Mouse (Mus musculus) embryonic facial prominence, embryonic 11.5 days (tissue): ENCODE data around the gene Auts2. TPM values are rescaled to one million over a fixed set of nuclear protein-coding genes. Genes with fewer than 3 reads are reported as not detected.

ENCODE experiments used
- ATAC-seq: fragments of 200-750 bp; cut with Nextera tagmentation; replicated peaks from 2 replicates; pipeline ENCODE4 v1.8.0; 2017; ENCODE audit warnings: low read depth; ENCODE audit not compliant: insufficient number of reproducible peaks, low FRiP score, low TSS enrichment
- DNase-seq: peaks from one replicate; pipeline ENCODE4 v3.0.0-alpha.2; 2015; ENCODE audit warnings: low spot score
- H3K27ac ChIP-seq: fragments of 300-500 bp; sonication (generic); replicated peaks from 2 replicates; pipeline ENCODE4 v1.5.1; 2014; ENCODE audit warnings: mild to moderate bottlenecking, low read depth, low read length, control low read depth
- H3K27me3 ChIP-seq: fragments of 300-500 bp; sonication (generic); 2 replicates; pipeline ENCODE4 v1.6.1; 2014; ENCODE audit warnings: mild to moderate bottlenecking, low read length, moderate library complexity, mixed read lengths; ENCODE audit not compliant: control insufficient read depth, insufficient read depth
- H3K36me3 ChIP-seq: fragments of 300-500 bp; sonication (generic); replicated peaks from 2 replicates; pipeline ENCODE4 v1.6.1; 2014; ENCODE audit warnings: low read depth, mild to moderate bottlenecking, low read length, moderate library complexity, mixed read lengths; ENCODE audit not compliant: control insufficient read depth, insufficient read depth
- H3K4me1 ChIP-seq: fragments of 300-500 bp; sonication (generic); 2 replicates; pipeline ENCODE4 v1.6.1; 2014; ENCODE audit warnings: low read length, mixed read lengths; ENCODE audit not compliant: control insufficient read depth, insufficient read depth
- H3K4me2 ChIP-seq: fragments of 300-500 bp; sonication (generic); 2 replicates; pipeline ENCODE4 v1.6.1; 2014; ENCODE audit warnings: low read depth, mild to moderate bottlenecking, control low read depth, low read length, moderate library complexity
- H3K4me3 ChIP-seq: fragments of 300-500 bp; sonication (generic); 2 replicates; pipeline ENCODE4 v1.5.1; 2014; ENCODE audit warnings: low read depth, low read length, control low read depth
- H3K9ac ChIP-seq: fragments of 300-500 bp; sonication (generic); replicated peaks from 2 replicates; pipeline ENCODE4 v1.6.1; 2014; ENCODE audit warnings: mild to moderate bottlenecking, control low read depth, low read length
- H3K9me3 ChIP-seq: fragments of 300-500 bp; sonication (generic); replicated peaks from 2 replicates; pipeline ENCODE4 v1.6.1; 2016; ENCODE audit warnings: mild to moderate bottlenecking, low read length, inconsistent platforms, mixed read lengths; ENCODE audit not compliant: control insufficient read depth
- WGBS: fragments of 180-500 bp; shearing (Covaris S2); extraction: QIAGEN DNeasy Blood & Tissue Kit; methylation state at CpG from one replicate; pipeline ENCODE4 v1.1.7; 2014; 5-methylcytosine and 5-hydroxymethylcytosine counted together
- polyA plus RNA-seq: library from polyadenylated mRNA; unstranded; fragments of >200 nt; fragmentation: Nextera tagmentation; extraction: Ambion mirVana; gene quantifications from 2 replicates; pipeline ENCODE4 v1.2.1, GENCODE M21; 2014

The Auts2 gene
- polyA plus RNA-seq, 1 experiment from 2014 or later: 30.5 TPM

GRCm38 (mm10) chr5:131992681-131993211, 550.4 kb downstream of the Auts2 start:
- no peak overlapping the region; the same call in 1 of the 2 replicates for H3K4me2 ChIP-seq
- ATAC-seq: no peak
- peak; percentile 61 for DNase-seq
- H3K9me3 ChIP-seq: no peaks in the 10 kb centered on the region
- no peak overlapping the region for H3K9ac ChIP-seq
- H3K4me1 ChIP-seq: no peaks in the 10 kb centered on the region; the same call in 1 of the 2 replicates
- no peaks in the 10 kb centered on the region for H3K27me3 ChIP-seq
- no peaks in the 10 kb centered on the region for H3K36me3 ChIP-seq
- H3K4me3 ChIP-seq: no peak overlapping the region
- H3K27ac ChIP-seq: peak overlapping the region; percentile 52
- WGBS: 43% methylated on average over 12 of the region's 12 CpGs

DNA sequence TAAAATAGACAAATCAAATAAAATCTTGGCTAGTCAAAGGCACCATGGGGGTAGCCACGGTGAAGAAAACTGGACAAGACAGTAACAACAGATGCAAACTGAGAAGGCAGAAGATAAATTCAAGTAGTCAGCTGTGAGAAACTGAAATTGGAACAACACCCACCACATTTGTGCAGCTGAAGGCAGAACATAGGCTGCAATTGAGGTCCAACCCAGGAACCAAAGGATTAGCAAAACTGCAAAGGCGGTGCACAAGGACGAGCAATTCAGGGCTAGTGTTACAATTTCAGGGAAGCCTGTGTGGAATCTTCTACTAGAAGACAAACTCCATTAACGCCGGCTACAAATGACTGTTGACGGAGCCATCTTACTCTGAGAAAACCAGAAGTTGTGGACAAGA, 550.9 kb downstream of the Auts2 start:
- H3K9me3 ChIP-seq: no peaks in the 10 kb centered on the region
- no peaks in the 10 kb centered on the region for H3K27me3 ChIP-seq
- H3K36me3 ChIP-seq: no peaks in the 10 kb centered on the region
- ATAC-seq: no peak
- no peak overlapping the region; the same call in 1 of the 2 replicates for H3K9ac ChIP-seq
- no peak overlapping the region for H3K4me3 ChIP-seq
- H3K27ac ChIP-seq: peak overlapping the region; percentile 52
- no peaks in the 10 kb centered on the region; the same call in 1 of the 2 replicates for H3K4me1 ChIP-seq
- DNase-seq: no peak
- H3K4me2 ChIP-seq: no peak overlapping the region
- 54% methylated on average over 6 of the region's 6 CpGs for WGBS

GRCm38 (mm10) chr5:131990532-131990931, 552.6 kb downstream of the Auts2 start:
- Histone ChIP-seq H3K4me2 (no peak overlapping the region), H3K9me3 (no peaks in the 10 kb centered on the region), H3K4me1 (no peaks in the 10 kb centered on the region; the same call in 1 of the 2 replicates), H3K9ac (no peak overlapping the region), H3K27ac (no peak overlapping the region), H3K36me3 (no peaks in the 10 kb centered on the region), H3K27me3 (no peaks in the 10 kb centered on the region), H3K4me3 (no peak overlapping the region)
- ATAC-seq (no peak), DNase-seq (no peak)
- WGBS: 33% methylated on average over 1 of the region's 1 CpGs

DNA sequence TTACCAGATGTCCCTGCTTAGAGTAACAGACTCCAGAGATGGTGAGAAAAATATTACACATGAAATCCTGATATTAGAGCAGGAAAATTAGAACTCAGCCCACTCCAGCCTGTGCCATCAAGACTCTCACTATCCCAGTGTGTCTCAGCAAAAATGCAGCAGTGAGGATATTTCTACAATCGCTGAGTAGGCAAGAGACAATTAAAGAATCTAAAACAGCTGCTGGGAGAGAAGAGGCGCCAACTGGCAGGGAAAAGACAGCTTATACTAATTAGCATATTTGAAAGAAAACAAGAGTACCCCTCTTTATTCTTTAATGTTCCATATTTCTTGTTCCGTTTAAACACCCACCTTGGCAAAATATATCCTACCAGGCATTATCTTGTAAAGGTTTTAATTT, 561.7 kb downstream of the Auts2 start:
- H3K4me1 ChIP-seq: no peaks in the 10 kb centered on the region
- H3K4me2 ChIP-seq: no peak overlapping the region
- H3K9me3 ChIP-seq: no peaks in the 10 kb centered on the region
- H3K27ac ChIP-seq: no peak overlapping the region
- H3K27me3 ChIP-seq: no peaks in the 10 kb centered on the region
- no peak overlapping the region for H3K9ac ChIP-seq
- 79% methylated on average over 3 of the region's 3 CpGs for WGBS
- no peak overlapping the region for H3K4me3 ChIP-seq
- no peak for DNase-seq
- no peaks in the 10 kb centered on the region for H3K36me3 ChIP-seq
- ATAC-seq: no peak

DNA sequence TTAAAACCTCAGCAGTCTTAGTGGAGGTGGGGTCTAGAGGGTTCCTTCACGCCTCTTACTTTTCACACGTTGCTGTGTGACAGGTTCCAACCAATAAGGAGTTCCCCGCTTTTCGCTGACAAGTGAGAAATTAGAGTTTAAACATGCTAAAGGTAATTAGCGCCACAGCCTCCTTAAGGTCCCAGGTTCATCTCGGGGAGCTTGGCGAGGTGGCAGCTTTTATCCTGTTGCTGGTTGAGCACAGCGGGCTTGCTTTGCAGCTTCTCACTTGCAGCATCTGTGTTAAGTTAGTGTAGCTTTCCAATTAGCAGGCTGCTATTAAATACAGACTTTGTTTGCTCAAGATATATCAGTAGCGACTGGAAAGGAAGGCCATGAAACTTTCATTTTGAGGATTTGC, 564.2 kb downstream of the Auts2 start:
- no peaks in the 10 kb centered on the region for H3K4me1 ChIP-seq
- DNase-seq: peak; percentile 32
- ATAC-seq: no peak
- no peaks in the 10 kb centered on the region for H3K9me3 ChIP-seq
- H3K27me3 ChIP-seq: no peaks in the 10 kb centered on the region
- H3K4me3 ChIP-seq: no peak overlapping the region
- 39% methylated on average over 9 of the region's 9 CpGs for WGBS
- H3K9ac ChIP-seq: no peak overlapping the region
- no peak overlapping the region for H3K4me2 ChIP-seq
- no peaks in the 10 kb centered on the region for H3K36me3 ChIP-seq
- no peak overlapping the region for H3K27ac ChIP-seq

DNA sequence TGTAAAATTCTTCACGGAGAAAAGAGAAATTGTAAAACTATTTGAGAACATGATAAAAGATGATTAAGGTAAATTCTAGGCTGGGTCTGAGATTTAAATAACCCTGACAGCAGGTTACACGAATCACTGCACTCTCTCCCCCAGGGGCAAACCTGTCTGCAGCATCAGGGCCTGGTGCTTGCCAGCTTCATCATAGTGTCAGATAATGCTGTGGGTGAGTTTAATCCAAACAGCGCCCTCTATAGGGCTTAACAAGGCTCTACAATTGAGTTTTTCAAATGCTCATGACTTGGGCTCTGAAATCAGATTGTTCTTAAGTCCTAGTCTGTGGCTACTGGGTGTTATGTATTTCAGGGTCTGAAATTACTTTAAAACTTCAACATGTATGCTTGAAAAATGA, 565.6 kb downstream of the Auts2 start:
- Histone ChIP-seq H3K4me3 (no peak overlapping the region), H3K27me3 (no peaks in the 10 kb centered on the region), H3K9me3 (no peaks in the 10 kb centered on the region), H3K27ac (no peak overlapping the region), H3K36me3 (no peaks in the 10 kb centered on the region), H3K4me2 (no peak overlapping the region), H3K9ac (no peak overlapping the region), H3K4me1 (no peaks in the 10 kb centered on the region)
- DNase-seq: no peak
- 58% methylated on average over 3 of the region's 3 CpGs for WGBS
- ATAC-seq: no peak

DNA sequence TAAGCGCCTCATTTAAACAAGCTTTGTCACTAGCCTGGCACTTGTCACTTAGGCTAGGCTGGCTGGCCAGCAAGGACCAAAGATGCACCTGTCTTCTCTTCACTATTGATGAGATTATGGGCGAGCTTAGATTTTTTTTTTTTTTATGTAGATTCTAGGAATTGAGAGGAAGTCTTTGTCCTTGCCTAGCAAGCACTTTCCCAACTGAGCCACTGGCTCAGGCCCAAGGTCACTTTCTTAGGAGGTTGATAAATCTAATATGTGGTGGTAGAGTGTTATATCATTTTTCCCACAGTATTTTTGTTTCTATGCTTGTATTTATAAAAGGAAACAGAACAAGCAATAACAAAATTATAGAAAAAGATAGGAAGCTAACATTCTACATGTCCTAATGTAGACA, 571.2 kb downstream of the Auts2 start:
- H3K9ac ChIP-seq: no peak overlapping the region
- DNase-seq (no peak), ATAC-seq (no peak)
- no peaks in the 10 kb centered on the region for H3K36me3 ChIP-seq
- no peak overlapping the region for H3K4me2 ChIP-seq
- H3K4me1 ChIP-seq: no peaks in the 10 kb centered on the region; the same call in 1 of the 2 replicates
- no peak overlapping the region for H3K4me3 ChIP-seq
- H3K27ac ChIP-seq: no peak overlapping the region
- no peaks in the 10 kb centered on the region for H3K9me3 ChIP-seq
- WGBS: 90% methylated on average over 2 of the region's 2 CpGs
- H3K27me3 ChIP-seq: no peaks in the 10 kb centered on the region

DNA sequence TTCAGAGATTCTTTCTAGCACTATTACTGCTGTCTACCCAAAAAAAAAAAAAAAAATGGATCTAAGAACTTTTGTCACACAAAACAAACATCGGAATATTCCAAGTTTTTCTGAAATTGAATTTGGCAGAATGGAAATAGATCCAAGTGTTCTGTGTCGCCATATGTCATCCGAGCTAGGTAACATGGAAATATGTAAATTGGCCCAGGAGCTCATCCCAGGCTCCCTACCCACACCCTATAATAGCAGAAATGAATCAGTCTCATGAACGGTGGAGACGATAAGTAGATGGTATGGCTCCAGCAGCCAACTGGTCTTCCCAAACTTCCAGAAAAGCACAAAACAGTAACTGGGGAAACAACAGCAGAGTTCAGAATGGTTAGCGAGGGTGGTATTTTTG, 577.6 kb downstream of the Auts2 start:
- 88% methylated on average over 6 of the region's 6 CpGs for WGBS
- Histone ChIP-seq H3K27ac (no peak overlapping the region), H3K9me3 (no peaks in the 10 kb centered on the region), H3K9ac (no peak overlapping the region), H3K27me3 (no peaks in the 10 kb centered on the region), H3K4me3 (no peak overlapping the region), H3K4me2 (no peak overlapping the region), H3K4me1 (no peaks in the 10 kb centered on the region; the same call in 1 of the 2 replicates), H3K36me3 (no peaks in the 10 kb centered on the region)
- DNase-seq (no peak), ATAC-seq (no peak)
